Mouse (Mus musculus) myocyte (in vitro differentiated cells): ENCODE results near the gene Gpcpd1.

Experiments used
- MAX ChIP-seq: IDR thresholded peaks from one replicate; pipeline ENCODE4 v1.6.1; 2011; ENCODE audit warnings: low read depth, mild to moderate bottlenecking, control low read depth
- POLR2A ChIP-seq: IDR thresholded peaks from one replicate; pipeline ENCODE4 v1.6.1; 2011; ENCODE audit warnings: low read depth, mild to moderate bottlenecking, control low read depth, moderate library complexity; ENCODE audit not compliant: insufficient read length
- POLR2AphosphoS2 ChIP-seq: IDR thresholded peaks from one replicate; pipeline ENCODE4 v1.6.1; 2011; ENCODE audit warnings: low read depth, control low read depth; ENCODE audit not compliant: insufficient read length
- REST ChIP-seq: IDR thresholded peaks from one replicate; pipeline ENCODE4 v1.6.1; 2011; ENCODE audit warnings: mild to moderate bottlenecking, control low read depth, moderate library complexity; ENCODE audit not compliant: insufficient read depth, insufficient read length
- SRF ChIP-seq: IDR thresholded peaks from one replicate; pipeline ENCODE4 v1.6.1; 2011; ENCODE audit warnings: low read depth; ENCODE audit not compliant: control insufficient read depth, insufficient read length
- TCF12 ChIP-seq: IDR thresholded peaks from one replicate; pipeline ENCODE4 v1.6.1; 2011; ENCODE audit warnings: mild to moderate bottlenecking, control low read depth; ENCODE audit not compliant: poor library complexity, insufficient read depth, severe bottlenecking
- USF1 ChIP-seq: IDR thresholded peaks from one replicate; pipeline ENCODE4 v1.6.1; 2011; ENCODE audit warnings: low read depth, mild to moderate bottlenecking, control low read depth, moderate library complexity

DNA sequence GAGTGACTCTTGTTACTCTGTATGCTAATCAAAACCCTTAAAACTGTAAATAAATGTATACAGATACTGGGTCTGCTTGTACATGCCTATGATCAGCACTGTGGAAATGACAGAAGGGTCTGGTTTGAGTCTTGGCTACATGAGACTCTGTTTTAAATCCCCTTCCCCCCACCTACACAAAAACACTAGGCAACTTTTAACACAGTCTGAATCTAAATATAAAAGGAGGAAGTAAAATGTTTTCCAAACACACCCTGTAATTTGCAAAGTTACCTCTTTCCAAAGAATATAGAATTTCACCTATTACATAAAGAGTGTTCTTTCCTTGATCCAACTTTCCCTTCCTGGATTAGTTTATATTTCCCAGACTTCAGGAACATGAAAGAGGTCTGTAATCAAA, 14.2 kb upstream of the Gpcpd1 start:
- TF ChIP-seq POLR2A (no peak), REST (no peak), POLR2AphosphoS2 (no peak), SRF (no peak), TCF12 (no peak), USF1 (no peak), MAX (no peak)
